Mouse (Mus musculus) spleen, adult 2 months (tissue): ENCODE measurements around the gene Cnppd1. TPM values are rescaled to one million over a fixed set of nuclear protein-coding genes. Genes with fewer than 3 reads are reported as not detected.

Source experiments
- DNase-seq, 2 experiments: peaks; one replicate each; pipeline versions ENCODE4 v3.0.0 to v3.0.0-alpha.2; 2012 to 2021; ENCODE audit warnings: low spot score in 2 of 2, low read depth in 1 of 2
- H3K27ac ChIP-seq: fragments of 200-500 bp; 2 replicates; pipeline ENCODE4 v1.5.1; 2012; ENCODE audit warnings: low read length, inconsistent platforms; ENCODE audit not compliant: insufficient read depth
- H3K27me3 ChIP-seq: fragments of 200-500 bp; 2 replicates; pipeline ENCODE4 v1.6.1; 2012; ENCODE audit warnings: mild to moderate bottlenecking, moderate library complexity, low read length, inconsistent platforms; ENCODE audit not compliant: control insufficient read depth, insufficient read depth
- H3K36me3 ChIP-seq: fragments of 200-500 bp; 2 replicates; pipeline ENCODE4 v1.6.1; 2012; ENCODE audit warnings: mild to moderate bottlenecking, low read length, inconsistent platforms; ENCODE audit not compliant: control insufficient read depth, insufficient read depth
- H3K4me1 ChIP-seq: fragments of 200-500 bp; 2 replicates; pipeline ENCODE4 v1.6.1; 2011; ENCODE audit warnings: inconsistent platforms; ENCODE audit not compliant: control insufficient read depth, insufficient read depth, insufficient read length
- H3K4me3 ChIP-seq: fragments of 200-500 bp; 2 replicates; pipeline ENCODE4 v1.5.1; 2011; ENCODE audit warnings: mild to moderate bottlenecking, inconsistent platforms; ENCODE audit not compliant: insufficient read depth, insufficient read length; ENCODE audit errors: extremely low read depth
- CTCF ChIP-seq: fragments of 200-500 bp; IDR thresholded peaks from 2 replicates; pipeline ENCODE4 v1.5.1; 2011; ENCODE audit warnings: mild to moderate bottlenecking, inconsistent platforms; ENCODE audit not compliant: insufficient read depth, insufficient read length, insufficient replicate concordance; ENCODE audit errors: extremely low read depth
- POLR2A ChIP-seq: fragments of 200-500 bp; IDR thresholded peaks from 2 replicates; pipeline ENCODE4 v1.6.1; 2011; ENCODE audit warnings: low read depth, low read length, inconsistent platforms
- WGBS: fragments of 180-500 bp; shearing (Covaris S2); methylation state at CpG from one replicate; pipeline ENCODE4 v1.1.7; 2018; 5-methylcytosine and 5-hydroxymethylcytosine counted together
- polyA plus RNA-seq: library from polyadenylated mRNA; depleted of rRNA; stranded (reverse); fragments of >200 nt; gene quantifications from 2 replicates; pipeline ENCODE4 v1.2.3, GENCODE M21; 2012

The Cnppd1 gene
- polyA plus RNA-seq, 1 experiment: 59.3 TPM

DNA sequence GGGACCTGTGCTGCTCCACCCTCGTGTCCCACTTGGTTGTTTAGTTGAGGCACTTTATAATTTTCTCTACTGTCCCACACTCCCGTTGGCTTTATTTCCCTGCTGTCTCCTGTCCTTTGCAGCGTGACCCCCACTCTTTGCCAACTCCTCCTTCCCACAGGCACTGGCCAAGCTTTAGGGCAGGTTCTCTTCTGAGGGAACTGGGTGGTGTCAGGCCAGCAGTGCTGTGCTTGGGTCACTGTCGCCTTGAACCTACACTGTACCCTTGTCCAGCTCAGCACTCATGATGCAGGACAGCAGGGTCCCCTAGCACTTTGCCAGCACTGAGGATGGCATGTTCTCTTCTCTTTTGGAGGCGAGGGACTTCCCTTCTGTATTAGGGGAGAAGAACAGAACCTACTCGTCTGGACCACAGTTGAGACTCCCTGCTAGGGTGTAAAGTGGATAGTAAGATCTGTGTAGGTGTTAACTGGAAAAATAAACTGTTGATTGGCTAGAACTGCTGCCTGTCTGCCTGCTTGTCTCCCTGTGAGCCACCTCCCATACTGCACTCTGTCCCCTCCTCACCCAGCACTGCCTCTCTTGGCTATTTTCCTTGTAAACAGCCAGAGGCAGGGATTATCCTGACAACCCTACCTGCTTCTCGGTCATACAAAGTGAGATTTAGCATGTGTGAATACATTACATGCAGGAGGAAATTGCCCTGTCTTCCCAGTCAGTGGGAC is 5.1 kb upstream of the Cnppd1 start:
- Histone ChIP-seq H3K27ac (no peak overlapping the region), H3K27me3 (no peaks in the 10 kb centered on the region), H3K36me3 (peaks cover 36% of the 10 kb centered on the region), H3K4me3 (no peak overlapping the region), H3K4me1 (no peaks in the 10 kb centered on the region; the same call in none of the 2 replicates)
- TF ChIP-seq CTCF (no peak), POLR2A (no peak)
- no peak for DNase-seq
- 91% methylated on average over 7 of the region's 7 CpGs for WGBS

DNA sequence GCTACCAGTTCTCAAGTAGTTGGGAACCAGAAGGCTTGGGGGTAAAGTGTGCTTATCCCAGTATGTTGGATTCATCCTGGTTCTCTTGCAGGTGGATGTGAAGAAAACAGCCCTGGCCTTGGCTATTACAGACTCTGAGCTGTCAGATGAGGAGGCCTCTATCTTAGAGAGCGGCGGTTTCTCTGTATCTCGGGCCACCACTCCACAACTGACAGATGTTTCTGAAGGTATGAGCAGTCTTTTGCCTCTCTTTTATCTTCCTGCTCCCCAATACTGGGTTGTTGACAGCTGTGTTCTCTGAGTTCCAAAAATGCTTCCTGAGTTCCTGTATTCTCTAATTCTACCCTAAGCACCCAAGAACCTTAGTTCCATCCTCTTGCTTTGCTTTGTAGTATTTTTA is 3.1 kb upstream of the Cnppd1 start:
- H3K36me3 ChIP-seq: peaks cover 36% of the 10 kb centered on the region
- H3K4me3 ChIP-seq: no peak overlapping the region
- H3K27ac ChIP-seq: no peak overlapping the region
- no peak for DNase-seq
- 95% methylated on average over 3 of the region's 3 CpGs for WGBS
- H3K4me1 ChIP-seq: peaks cover 3% of the 10 kb centered on the region
- TF ChIP-seq POLR2A (no peak), CTCF (no peak)
- no peaks in the 10 kb centered on the region for H3K27me3 ChIP-seq

- DNase-seq: peak; percentile 54 to 73
- WGBS: under 1% methylated on average over 53 of the region's 53 CpGs
- Histone ChIP-seq H3K27me3 (no peaks in the 10 kb centered on the region), H3K27ac (peak overlapping the region; percentile 99), H3K36me3 (peaks cover 37% of the 10 kb centered on the region), H3K4me1 (peaks cover 4% of the 10 kb centered on the region), H3K4me3 (peak overlapping the region; percentile 86)
- TF ChIP-seq CTCF: no peak
- TF ChIP-seq POLR2A: peak; percentile 92
Measured at GRCm38 (mm10) chr1:75141486-75142190, 873 bp downstream of the Cnppd1 start.

DNA sequence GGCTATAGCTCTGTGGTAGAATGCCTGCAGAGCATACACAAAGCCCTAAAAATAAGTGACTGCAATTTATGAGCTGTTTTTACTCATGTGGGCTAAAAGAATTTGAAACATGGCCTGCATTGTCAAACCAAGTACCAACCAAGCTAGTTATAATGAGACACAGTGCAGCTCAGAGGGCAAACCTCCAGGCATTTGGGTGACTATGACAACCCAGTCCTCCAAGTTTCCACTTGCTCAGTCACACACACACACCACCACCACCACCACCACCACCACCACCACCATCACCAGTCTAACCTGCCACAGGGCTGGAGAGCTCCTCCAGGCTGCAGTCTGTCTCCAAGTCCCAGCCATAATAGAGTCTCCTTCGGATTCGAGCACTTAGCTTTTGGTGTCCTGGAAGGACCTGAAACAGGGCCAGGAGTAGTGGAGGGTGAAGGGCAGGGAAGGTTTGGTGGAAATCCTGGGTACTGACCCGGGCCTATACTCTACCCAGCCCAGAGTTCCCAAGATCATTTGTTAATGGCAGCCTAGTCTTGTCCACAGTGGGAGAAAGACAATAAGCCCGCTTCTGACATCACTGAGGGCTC is 1.8 kb downstream of the Cnppd1 start:
- Histone ChIP-seq H3K4me1 (peaks cover 4% of the 10 kb centered on the region), H3K27me3 (no peaks in the 10 kb centered on the region), H3K36me3 (peaks cover 38% of the 10 kb centered on the region), H3K27ac (peak overlapping the region; percentile 99), H3K4me3 (peak overlapping the region; percentile 86)
- TF ChIP-seq POLR2A (no peak), CTCF (no peak)
- 34% methylated on average over 4 of the region's 4 CpGs for WGBS
- no peak for DNase-seq

DNA sequence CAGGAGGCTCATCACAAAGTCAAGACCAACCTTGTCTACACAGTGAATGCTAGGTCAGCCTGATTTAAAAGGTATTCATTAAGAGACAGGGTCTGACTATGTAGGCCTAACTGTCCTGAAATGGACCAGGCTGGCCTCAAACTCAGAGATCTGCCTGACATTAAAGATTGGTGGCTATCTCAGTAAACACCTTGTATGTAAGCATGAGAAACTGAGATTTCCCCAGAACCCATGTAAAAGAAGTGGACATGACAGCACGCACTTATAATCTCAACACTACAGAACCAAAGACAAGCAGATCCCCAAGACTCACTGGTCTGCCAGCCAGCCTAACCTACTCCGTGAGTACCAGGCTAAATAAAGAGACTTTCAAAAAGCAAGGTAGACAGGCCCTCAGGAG is 4.1 kb downstream of the Cnppd1 start:
- 96% methylated on average over 2 of the region's 2 CpGs for WGBS
- DNase-seq: no peak
- H3K4me3 ChIP-seq: no peak overlapping the region
- H3K4me1 ChIP-seq: peaks cover 4% of the 10 kb centered on the region
- peaks cover 33% of the 10 kb centered on the region for H3K36me3 ChIP-seq
- no peaks in the 10 kb centered on the region for H3K27me3 ChIP-seq
- H3K27ac ChIP-seq: no peak overlapping the region
- TF ChIP-seq CTCF (no peak), POLR2A (no peak)

GRCm38 (mm10) chr1:75136730-75137129 is 5.8 kb downstream of the Cnppd1 start:
- Histone ChIP-seq H3K36me3 (peaks cover 33% of the 10 kb centered on the region), H3K27me3 (no peaks in the 10 kb centered on the region), H3K27ac (peak overlapping the region; percentile 18; the same call in 1 of the 2 replicates), H3K4me3 (no peak overlapping the region), H3K4me1 (peaks cover 4% of the 10 kb centered on the region; the same call in 1 of the 2 replicates)
- no peak for DNase-seq
- TF ChIP-seq CTCF (no peak), POLR2A (no peak)
- WGBS: 86% methylated on average over 3 of the region's 3 CpGs

DNA sequence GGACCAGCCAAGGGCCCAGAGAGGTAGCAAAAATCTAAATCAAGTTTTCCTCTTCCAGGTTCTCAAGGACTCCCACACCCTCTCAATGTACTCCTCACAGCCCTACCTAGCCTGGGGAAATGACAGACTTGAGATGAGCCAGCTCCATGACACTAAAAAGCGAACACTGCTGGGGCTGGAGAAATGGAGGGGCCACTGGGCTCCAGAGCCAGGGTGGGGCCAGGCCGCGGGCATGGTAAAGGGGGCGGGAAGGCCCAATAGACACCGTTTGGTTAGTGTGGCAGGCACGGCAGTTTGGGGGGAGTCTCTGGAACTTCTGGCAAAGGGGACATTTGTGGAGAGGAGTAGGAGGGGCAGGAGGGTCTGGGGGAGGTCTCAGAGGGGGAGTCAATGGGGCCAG is 6.2 kb downstream of the Cnppd1 start:
- H3K27me3 ChIP-seq: no peaks in the 10 kb centered on the region
- H3K27ac ChIP-seq: no peak overlapping the region
- DNase-seq: no peak
- H3K36me3 ChIP-seq: peaks cover 33% of the 10 kb centered on the region
- H3K4me3 ChIP-seq: no peak overlapping the region
- 84% methylated on average over 6 of the region's 6 CpGs for WGBS
- peaks cover 4% of the 10 kb centered on the region; the same call in 1 of the 2 replicates for H3K4me1 ChIP-seq
- no peak for TF ChIP-seq CTCF
- no peak for TF ChIP-seq POLR2A
